Mouse (Mus musculus) heart, embryonic 10.5 days (tissue): ENCODE results near the gene Pold1. TPM values are rescaled to one million over a fixed set of nuclear protein-coding genes. Genes with fewer than 3 reads are reported as not detected.

Source experiments
- DNase-seq: peaks from one replicate; pipeline ENCODE4 v3.0.0-alpha.2; 2017; ENCODE audit warnings: low spot score
- H3K27ac ChIP-seq: fragments of 300-500 bp; sonication (generic); 2 replicates; pipeline ENCODE4 v1.5.1; 2016; ENCODE audit warnings: mild to moderate bottlenecking
- H3K27me3 ChIP-seq: fragments of 300-500 bp; sonication (generic); 2 replicates; pipeline ENCODE4 v1.6.1; 2016; ENCODE audit warnings: mild to moderate bottlenecking; ENCODE audit not compliant: poor library complexity, insufficient read depth, severe bottlenecking
- H3K36me3 ChIP-seq: fragments of 300-500 bp; sonication (generic); 2 replicates; pipeline ENCODE4 v1.6.1; 2016; ENCODE audit warnings: mild to moderate bottlenecking, moderate library complexity
- H3K4me1 ChIP-seq: fragments of 300-500 bp; sonication (generic); 2 replicates; pipeline ENCODE4 v1.6.1; 2016; ENCODE audit warnings: mild to moderate bottlenecking
- H3K4me3 ChIP-seq: fragments of 300-500 bp; sonication (generic); 2 replicates; pipeline ENCODE4 v1.5.1; 2016; ENCODE audit warnings: mild to moderate bottlenecking, moderate library complexity
- H3K9me3 ChIP-seq: fragments of 300-500 bp; sonication (generic); 2 replicates; pipeline ENCODE4 v1.6.1; 2016; ENCODE audit warnings: mild to moderate bottlenecking, moderate library complexity
- WGBS: fragments of 180-500 bp; shearing (Covaris S2); methylation state at CpG from one replicate; pipeline ENCODE4 v1.1.7; 2016; 5-methylcytosine and 5-hydroxymethylcytosine counted together
- polyA plus RNA-seq: library from polyadenylated mRNA; unstranded; fragments of >200 nt; fragmentation: Nextera tagmentation; extraction: Ambion mirVana; gene quantifications from 2 replicates; pipeline ENCODE4 v1.2.1, GENCODE M21; 2016

Gene Pold1
- polyA plus RNA-seq, 1 experiment from 2014 or later = 101 TPM

DNA sequence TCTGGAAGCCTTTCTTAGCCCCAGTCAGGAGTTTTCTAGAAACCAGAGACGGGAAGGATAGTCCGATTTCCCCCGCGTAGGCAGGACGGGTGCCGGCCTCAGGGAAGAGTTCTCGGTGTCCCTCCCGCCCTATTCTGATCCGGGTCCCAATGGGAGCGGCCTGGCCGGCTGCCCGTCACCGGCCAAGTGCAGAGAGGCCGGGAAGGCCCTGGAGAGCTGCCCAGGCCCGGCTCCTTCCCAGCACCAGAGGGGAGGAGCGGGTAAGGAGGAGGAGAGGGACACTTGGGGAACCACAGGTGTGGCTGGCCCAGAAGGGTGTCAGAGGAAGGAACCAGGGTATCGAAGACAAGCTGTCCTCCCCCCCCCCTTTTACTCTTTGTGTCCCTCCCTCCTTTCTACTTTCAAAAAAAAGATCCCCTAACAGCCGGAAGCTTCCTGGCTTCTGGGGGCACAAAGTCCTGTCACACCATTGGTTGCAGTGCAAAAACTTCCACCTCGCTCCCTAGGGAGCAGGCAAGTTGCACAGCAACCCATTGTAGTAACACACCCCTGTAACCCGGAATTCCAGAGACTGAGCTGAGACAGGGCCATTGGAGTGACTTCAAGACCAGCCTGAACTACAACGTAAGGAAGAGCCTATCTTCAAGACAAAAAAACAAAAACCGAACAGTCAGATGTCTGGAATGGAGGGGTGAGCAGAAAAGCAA is 23.4 kb downstream of the Pold1 start:
- DNase-seq = no peak

DNA sequence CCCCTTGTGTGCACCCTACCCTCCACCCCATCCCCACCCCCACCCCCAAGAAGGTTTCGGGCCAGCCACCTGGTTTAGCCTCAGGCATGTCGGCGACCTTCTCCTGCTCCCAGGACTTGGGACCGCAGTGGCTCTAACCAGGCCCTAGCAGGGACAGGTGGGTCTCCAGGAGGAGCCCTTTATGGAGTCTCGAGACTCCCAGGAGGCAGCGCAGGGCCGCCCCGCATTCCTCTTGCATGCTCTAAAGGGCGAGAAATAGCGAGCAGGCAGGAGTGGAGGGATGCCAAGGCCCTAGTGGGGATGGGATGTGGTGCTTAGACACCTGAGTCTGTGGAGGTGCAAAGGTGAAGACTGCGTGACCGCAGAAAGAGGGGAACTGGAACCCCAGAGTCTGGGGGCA is 24.1 kb downstream of the Pold1 start, which contains the start of gene Mybpc2:
Mybpc2 (minus strand) TSS at position 155 of the 400 bp plus-strand sequence.
- Histone ChIP-seq H3K4me1 (peaks cover 30% of the 10 kb centered on the region), H3K27ac (peak within 1 kb of the TSS; percentile 62; the same call in 1 of the 2 replicates), H3K9me3 (no peaks in the 10 kb centered on the region), H3K27me3 (peaks cover 91% of the 10 kb centered on the region), H3K36me3 (no peaks in the 10 kb centered on the region), H3K4me3 (peak within 1 kb of the TSS; percentile 29; the same call in 1 of the 2 replicates)
- DNase-seq = no peak
- 28% methylated on average over 12 of the region's 12 CpGs for whole genome bisulfite sequencing

More for the DNA sequence above, 23.4 kb downstream of the Pold1 start:
- peaks cover 95% of the 10 kb centered on the region for H3K27me3 ChIP-seq
- H3K4me3 ChIP-seq = peak overlapping the region; percentile 29; the same call in 1 of the 2 replicates
- no peaks in the 10 kb centered on the region for H3K9me3 ChIP-seq
- WGBS = 14% methylated on average over 22 of the region's 22 CpGs
- H3K36me3 ChIP-seq = no peaks in the 10 kb centered on the region
- H3K27ac ChIP-seq = peak overlapping the region; percentile 62; the same call in 1 of the 2 replicates
- H3K4me1 ChIP-seq = peaks cover 30% of the 10 kb centered on the region

DNA sequence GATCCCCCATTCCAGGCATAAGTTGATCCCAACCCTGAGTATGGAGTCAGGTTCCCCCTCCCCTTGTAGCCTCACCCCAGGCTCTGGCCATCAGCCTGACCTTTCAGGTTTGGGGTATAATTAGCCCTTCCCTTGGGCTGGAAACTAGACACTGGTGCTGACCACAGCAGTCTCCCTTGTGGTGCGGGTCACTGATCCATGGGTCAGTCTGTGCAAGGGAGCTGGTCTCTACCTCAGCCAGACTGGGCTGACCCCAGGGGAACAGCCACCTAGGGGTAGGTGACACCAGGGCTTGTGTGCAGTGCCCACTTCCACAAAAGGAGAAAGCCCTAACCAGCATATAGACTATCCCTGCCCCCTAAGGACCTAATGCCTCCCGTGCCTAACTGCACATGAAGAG is 25.6 kb downstream of the Pold1 start:
- H3K27ac ChIP-seq = no peak overlapping the region
- H3K4me3 ChIP-seq = no peak overlapping the region
- WGBS = 70% methylated on average over 2 of the region's 2 CpGs
- no peaks in the 10 kb centered on the region for H3K36me3 ChIP-seq
- H3K9me3 ChIP-seq = no peaks in the 10 kb centered on the region
- peaks cover 82% of the 10 kb centered on the region for H3K27me3 ChIP-seq
- DNase-seq = no peak
- H3K4me1 ChIP-seq = peaks cover 23% of the 10 kb centered on the region

DNA sequence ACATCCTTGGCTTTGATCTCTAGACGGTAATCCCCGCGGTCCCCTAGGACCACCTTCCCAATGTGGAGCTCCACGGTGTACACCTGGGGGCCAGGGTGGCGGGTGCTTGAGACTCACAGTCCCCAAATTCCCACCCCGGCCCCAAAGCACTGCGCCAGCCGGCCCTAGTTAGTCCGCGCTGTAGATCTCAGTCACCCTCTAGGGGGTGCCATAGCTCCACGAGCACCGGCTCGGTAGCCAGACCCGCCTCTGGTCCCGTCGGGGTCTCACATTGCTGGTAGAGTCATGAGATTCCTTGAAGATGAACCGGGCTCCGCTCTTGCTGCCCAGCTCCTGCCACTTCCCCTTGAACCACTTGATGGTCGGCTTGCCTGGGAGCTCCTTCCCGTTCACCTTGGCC is 26.9 kb downstream of the Pold1 start:
- H3K36me3 ChIP-seq = no peaks in the 10 kb centered on the region
- no peak overlapping the region for H3K27ac ChIP-seq
- WGBS = 3% methylated on average over 20 of the region's 20 CpGs
- H3K27me3 ChIP-seq = peaks cover 77% of the 10 kb centered on the region
- peak overlapping the region; percentile 42 for H3K4me3 ChIP-seq
- peaks cover 17% of the 10 kb centered on the region; the same call in 1 of the 2 replicates for H3K4me1 ChIP-seq
- H3K9me3 ChIP-seq = no peaks in the 10 kb centered on the region
- DNase-seq = no peak

GRCm38 (mm10) chr7:44520990-44521389 is 27.7 kb downstream of the Pold1 start:
- H3K36me3 ChIP-seq = no peaks in the 10 kb centered on the region
- 58% methylated on average over 3 of the region's 3 CpGs for WGBS
- no peaks in the 10 kb centered on the region for H3K9me3 ChIP-seq
- no peak overlapping the region for H3K27ac ChIP-seq
- no peak overlapping the region for H3K4me3 ChIP-seq
- peaks cover 75% of the 10 kb centered on the region for H3K27me3 ChIP-seq
- H3K4me1 ChIP-seq = peaks cover 17% of the 10 kb centered on the region; the same call in 1 of the 2 replicates
- no peak for DNase-seq

DNA sequence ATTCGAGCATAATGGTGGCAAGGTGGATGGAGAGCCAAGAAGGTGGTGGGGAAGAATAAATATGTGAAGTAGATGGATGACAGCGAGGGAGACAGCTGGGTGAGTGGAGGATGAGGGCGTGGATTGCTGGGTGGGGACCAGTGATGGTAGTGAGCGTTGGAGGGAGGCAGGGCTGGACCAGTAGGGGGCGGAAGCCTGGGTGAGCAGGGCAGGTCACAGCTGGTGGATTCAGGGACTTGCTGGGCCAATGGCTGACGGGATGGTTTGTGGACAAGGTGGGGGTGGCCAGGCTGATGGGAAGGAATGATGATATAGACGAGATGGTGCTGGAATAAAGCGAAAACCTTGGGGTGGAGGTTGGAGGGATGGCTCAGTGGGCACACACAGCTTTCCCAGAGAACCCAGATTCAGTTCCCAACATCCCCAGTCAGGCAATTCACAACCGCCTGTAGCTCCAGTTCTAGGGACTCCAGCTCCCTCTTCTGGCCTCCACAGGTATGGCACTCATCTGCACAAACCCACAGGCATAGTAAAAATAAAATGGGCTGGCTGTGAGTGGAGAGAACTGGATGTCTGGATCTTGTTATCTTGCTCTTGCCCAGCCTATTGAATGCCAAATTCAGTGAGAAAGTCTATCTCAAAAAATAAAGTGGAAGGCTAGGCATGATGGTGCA is 29.3 kb downstream of the Pold1 start:
- Histone ChIP-seq H3K9me3 (no peaks in the 10 kb centered on the region), H3K36me3 (no peaks in the 10 kb centered on the region)

GRCm38 (mm10) chr7:44507491-44507890 is 41.2 kb downstream of the Pold1 start:
- peak; percentile 86 for DNase-seq
- H3K4me3 ChIP-seq = no peak overlapping the region
- H3K27ac ChIP-seq = peak overlapping the region; percentile 14; the same call in 1 of the 2 replicates
- peaks cover 48% of the 10 kb centered on the region for H3K27me3 ChIP-seq
- H3K4me1 ChIP-seq = 0 out of 2 replicates have a peak, but pooled peaks cover 5% of the 10 kb centered on the region
- H3K9me3 ChIP-seq = peaks cover 3% of the 10 kb centered on the region
- no peaks in the 10 kb centered on the region for H3K36me3 ChIP-seq

More for the DNA sequence above, 29.3 kb downstream of the Pold1 start:
- Histone ChIP-seq H3K27me3 (peaks cover 71% of the 10 kb centered on the region), H3K4me1 (peaks cover 11% of the 10 kb centered on the region; the same call in 1 of the 2 replicates), H3K27ac (no peak overlapping the region), H3K4me3 (no peak overlapping the region)
- WGBS = 65% methylated on average over 9 of the region's 9 CpGs
- DNase-seq = no peak

DNA sequence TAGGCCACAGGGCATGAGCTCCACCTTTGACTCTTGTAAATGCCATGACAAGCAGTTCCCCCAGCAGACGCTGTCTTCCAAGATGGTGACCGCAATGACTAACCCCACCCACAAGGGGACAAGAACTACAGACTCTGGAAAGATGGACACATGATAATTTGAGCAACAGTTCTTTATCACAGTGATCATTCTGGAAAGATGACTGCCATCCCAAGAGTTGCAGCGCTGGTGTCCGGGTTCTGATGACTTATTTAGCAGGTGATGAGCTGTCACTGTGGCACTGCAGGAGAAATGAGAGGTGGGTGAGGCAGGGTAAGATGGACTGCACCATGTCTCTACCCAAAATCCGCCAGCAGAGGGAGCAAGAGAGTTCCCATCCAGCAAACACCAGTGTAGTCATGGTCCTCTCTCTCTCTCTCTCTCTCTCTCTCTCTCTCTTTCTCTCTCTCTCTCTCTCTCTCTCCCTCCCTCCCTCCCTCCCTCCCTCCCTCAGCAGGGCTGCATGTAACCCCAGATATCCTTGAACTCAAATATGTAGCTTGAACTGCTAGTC is 47.0 kb downstream of the Pold1 start:
- Histone ChIP-seq H3K36me3 (no peaks in the 10 kb centered on the region), H3K27ac (no peak overlapping the region), H3K4me1 (no peaks in the 10 kb centered on the region), H3K4me3 (no peak overlapping the region), H3K9me3 (no peaks in the 10 kb centered on the region), H3K27me3 (peaks cover 28% of the 10 kb centered on the region)
- WGBS = 39% methylated on average over 5 of the region's 5 CpGs
- no peak for DNase-seq

- H3K36me3 ChIP-seq = no peaks in the 10 kb centered on the region
- no peak overlapping the region for H3K27ac ChIP-seq
- WGBS = 41% methylated on average over 20 of the region's 20 CpGs
- no peak overlapping the region for H3K4me3 ChIP-seq
- no peak for DNase-seq
- peaks cover 7% of the 10 kb centered on the region; the same call in 1 of the 2 replicates for H3K4me1 ChIP-seq
- no peaks in the 10 kb centered on the region for H3K9me3 ChIP-seq
- H3K27me3 ChIP-seq = peaks cover 23% of the 10 kb centered on the region
Observed at GRCm38 (mm10) chr7:44500046-44500445, 48.6 kb downstream of the Pold1 start.

GRCm38 (mm10) chr7:44498922-44499321 is 49.7 kb downstream of the Pold1 start:
- no peak for DNase-seq
- Histone ChIP-seq H3K9me3 (no peaks in the 10 kb centered on the region), H3K27ac (no peak overlapping the region), H3K4me3 (no peak overlapping the region), H3K4me1 (peaks cover 12% of the 10 kb centered on the region; the same call in 1 of the 2 replicates), H3K27me3 (peaks cover 23% of the 10 kb centered on the region), H3K36me3 (peaks cover 8% of the 10 kb centered on the region)
- 56% methylated on average over 1 of the region's 1 CpGs for WGBS

GRCm38 (mm10) chr7:44497361-44498055 is 51.1 kb downstream of the Pold1 start:
- whole genome bisulfite sequencing = 82% methylated on average over 10 of the region's 10 CpGs
- Histone ChIP-seq H3K4me1 (peaks cover 12% of the 10 kb centered on the region; the same call in 1 of the 2 replicates), H3K27ac (peak overlapping the region; percentile 98), H3K36me3 (peaks cover 20% of the 10 kb centered on the region), H3K9me3 (no peaks in the 10 kb centered on the region), H3K27me3 (peaks cover 23% of the 10 kb centered on the region), H3K4me3 (peak overlapping the region; percentile 73)
- DNase-seq = no peak

- Histone ChIP-seq H3K4me3 (peak overlapping the region; percentile 73), H3K27ac (peak overlapping the region; percentile 98), H3K9me3 (no peaks in the 10 kb centered on the region), H3K27me3 (peaks cover 23% of the 10 kb centered on the region), H3K36me3 (peaks cover 27% of the 10 kb centered on the region), H3K4me1 (peaks cover 12% of the 10 kb centered on the region; the same call in 1 of the 2 replicates)
- no peak for DNase-seq
- under 1% methylated on average over 23 of the region's 26 CpGs for WGBS
Observed at GRCm38 (mm10) chr7:44496771-44497109, 51.9 kb downstream of the Pold1 start.
